Mouse (Mus musculus): Measurements from ENCODE around the gene Svop.

Gene Svop

DNA sequence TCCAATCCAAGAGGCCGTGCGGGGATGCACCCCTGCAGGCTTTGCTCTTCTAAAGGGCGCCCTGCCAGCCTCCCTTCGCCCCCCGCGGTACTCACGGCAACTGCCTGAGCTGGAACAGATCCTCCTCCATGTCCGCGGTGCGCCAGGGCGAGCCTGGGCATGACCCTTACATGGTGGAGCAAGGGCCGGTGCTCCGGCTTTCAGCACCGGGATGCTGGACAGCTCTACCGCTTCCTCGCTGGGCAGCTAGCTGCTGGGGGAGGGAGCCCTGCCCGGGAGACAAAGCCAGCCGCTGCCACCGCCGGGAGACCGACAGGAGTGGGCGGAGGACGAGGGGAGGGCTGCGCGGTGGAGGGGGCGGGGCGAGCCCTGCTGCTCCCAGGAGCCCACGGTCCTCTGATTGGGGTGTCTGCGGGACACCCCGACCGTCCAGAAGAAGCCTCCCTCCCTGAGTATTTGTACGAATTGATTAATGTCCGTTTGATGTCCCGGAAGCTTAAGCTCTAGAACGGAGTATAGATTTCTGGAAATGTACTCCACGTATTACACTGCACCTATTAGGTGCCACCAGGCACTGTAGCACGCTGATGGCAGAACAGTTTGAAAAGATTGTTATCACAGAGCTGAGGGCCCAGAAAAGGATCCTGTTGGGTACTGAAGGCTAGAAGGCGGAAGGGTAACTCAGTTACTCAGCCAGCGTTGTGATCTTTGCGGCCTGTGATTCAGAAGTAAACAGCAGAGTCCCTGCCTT lies at the start of gene Svop:
Gene Svop (minus strand): TSS at position 514 of the 751 bp plus-strand sequence.
- DNase-seq (ENCODE audit: low spot score in 2 of 2) = peak; percentile 64 to 71

DNA sequence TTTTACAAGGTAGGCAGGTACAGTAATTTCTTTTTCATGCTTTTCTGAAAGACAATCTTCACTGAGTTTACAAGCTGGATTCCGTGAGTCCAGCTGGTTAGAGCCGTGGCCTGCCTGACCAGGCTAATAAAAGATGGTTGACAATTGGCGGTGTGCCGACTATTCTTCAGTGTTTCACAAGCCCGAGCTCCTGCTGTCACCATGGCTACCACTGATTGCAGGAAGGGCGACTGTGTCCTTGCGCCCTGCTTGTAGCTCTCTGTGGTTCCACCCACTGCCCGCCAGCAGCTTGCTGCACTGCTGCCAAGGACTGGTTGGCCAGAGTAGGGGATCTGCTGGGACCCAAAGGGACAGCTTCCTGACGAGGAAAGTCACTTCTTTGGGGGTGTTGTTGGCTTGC lies 47.8 kb upstream of the Svop start:
- peak; percentile 65 to 77 for DNase-seq (ENCODE audit: low spot score in 2 of 2)

DNA sequence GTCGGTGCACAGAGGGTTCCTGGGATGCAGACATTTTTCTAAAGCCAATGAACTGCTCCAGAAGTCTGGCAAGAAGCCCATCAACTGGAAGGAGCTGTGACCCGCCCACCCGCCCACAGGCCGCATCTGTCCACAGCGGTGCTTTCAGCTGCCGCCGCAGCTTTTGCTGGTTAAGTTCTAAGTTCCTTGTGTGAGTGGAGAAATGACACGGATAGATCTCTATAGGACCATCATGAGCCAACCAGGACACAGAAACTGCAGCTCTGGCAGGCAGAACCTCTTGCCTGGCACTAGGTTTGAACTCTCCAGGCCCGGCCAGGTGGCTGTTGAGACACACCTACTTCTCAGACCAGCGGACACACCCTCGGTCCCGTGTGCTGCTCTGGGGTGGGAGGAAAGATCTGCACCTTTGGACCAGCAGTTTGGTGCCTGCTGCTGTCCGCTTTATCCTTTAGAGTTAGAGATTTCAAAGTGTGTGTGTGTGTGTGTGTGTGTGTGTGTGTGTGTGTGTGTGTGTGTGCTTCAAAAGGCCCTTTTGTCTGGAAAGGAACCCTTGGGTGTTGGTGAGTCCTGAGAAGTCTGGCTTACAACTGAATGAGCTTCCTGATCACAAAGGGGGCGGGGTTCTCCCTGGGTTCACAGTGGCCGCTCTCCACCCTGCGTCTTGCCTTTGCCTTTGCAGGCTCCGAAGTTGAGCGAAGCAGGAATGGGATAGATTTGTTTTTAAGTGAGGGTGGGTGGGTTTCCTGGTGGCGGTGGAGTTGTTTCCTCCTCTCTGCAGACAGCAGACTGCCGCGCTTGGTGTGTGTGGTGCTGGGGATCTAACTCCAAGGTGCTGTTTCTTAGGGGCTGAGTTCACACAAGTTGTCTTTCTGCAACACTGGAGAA lies 47.2 kb upstream of the Svop start:
- DNase-seq (ENCODE audit: low spot score in 2 of 2) = no peak

DNA sequence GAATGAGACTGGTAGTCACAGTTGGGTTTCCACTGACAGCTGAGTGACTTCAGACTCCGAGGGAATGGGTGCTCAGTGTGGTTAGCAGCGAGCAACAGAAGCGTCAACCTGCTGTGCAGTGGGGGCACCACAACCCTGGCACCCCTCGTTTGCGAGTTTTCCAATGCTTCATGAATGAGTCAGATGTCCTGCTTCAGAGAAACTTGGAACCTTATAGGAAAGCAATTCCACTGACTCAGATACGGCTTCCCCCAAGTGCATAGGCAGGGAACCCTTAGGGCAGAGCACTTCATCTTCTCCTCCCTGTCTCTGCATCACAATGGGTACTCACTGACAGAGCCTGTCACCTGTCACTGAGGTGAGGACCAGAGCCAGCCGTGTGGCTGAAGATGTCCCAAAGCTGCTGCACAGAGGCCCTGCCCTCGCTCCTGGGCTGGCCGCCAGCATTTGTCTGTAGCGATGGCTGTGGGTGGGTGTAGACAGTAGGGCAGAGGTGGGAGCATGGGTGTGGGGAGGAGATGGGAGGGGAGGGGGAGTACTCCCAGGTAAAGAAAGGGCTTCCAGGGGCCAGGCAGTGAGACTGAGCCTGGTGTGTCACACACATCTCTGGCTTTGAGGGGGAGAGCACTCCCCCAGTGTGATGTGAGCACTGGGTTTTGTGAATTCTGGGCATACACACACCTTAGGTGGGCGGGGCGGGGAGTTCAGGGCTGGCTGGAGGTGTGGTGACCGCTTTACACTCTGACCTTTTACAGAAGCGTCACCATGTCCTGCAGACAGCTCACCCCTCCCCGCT lies 46.3 kb upstream of the Svop start:
- DNase-seq (ENCODE audit: low spot score in 2 of 2) = no peak

DNA sequence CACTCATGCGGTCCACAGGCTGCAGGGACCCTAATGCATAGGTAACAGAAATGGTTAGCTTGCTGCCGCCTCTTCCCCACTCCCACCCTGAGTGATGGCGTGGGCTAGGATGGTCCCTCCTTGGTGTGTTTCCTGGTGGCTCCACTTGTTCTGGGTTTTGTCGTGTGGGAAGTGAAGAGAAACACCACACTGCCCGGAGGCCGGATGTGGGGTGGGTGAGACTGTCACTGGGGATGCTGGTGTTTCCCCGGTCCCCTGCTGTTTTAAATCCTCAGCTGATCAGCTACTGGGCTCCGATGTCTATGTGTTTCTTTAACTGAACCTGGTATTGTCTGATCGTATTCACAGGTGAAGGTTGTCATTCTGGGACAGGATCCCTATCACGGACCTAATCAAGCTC lies 44.1 kb upstream of the Svop start:
- no peak for DNase-seq (ENCODE audit: low spot score in 2 of 2)

DNA sequence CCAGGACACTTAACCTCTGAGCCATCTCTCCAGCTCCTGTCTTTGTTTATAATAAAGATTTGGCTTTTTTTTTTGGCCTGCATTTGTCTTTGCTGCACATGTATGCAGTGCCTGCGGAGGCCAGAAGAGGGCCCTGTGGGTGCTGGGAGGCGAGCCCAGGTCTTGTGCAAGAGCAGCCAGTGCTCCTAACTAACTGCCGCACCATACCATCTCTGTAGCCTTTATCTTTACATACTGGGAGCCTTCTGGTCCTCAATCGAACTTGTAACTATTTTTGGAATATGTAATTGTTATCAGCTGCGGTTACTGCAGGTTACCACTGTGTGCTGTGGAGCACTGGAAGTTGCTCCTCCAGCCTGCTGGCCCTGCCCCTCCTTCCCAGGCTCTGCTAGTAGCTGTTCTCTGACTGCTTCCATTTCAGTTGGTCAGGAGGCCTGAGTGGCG lies 42.7 kb upstream of the Svop start:
- no peak for DNase-seq (ENCODE audit: low spot score in 2 of 2)

DNA sequence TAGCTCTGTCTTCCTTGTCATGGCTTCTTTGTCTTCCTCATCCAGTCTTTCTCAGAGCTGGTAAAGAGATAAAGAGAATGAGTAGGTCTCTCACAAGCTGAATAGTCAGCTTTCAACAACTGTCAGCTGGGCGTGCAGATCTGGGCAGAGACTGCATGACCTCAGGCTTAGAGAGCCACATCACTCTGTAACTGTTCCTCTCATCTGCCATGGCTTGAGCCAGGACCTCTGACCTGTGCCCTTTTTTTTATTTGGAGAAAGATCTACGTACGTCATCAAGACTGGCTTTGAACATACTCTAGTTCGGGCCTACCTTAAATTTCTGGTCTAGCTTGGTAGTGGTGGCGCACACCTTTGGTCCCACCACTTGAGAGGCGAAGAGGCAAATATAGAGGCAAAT lies 41.5 kb upstream of the Svop start:
- no peak for DNase-seq (ENCODE audit: low spot score in 2 of 2)

DNA sequence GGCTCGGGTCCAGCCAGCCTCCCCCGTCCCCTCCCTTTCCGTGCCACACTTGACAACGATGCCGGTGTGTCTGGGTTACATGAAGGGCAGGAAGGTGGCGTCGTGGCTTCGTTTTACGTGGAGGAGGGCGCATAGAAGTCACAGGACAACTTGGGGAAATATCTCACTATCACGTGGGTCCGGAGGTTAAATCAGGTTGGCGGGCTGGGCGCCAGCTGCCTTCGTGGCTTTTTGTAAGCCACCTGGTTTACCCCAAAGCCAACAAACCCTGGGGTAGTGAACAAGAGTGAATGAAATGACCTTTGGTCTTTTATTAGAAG lies 40.1 kb upstream of the Svop start:
- DNase-seq (ENCODE audit: low spot score in 2 of 2) = peak in 1 of 2 experiments; percentile 49

DNA sequence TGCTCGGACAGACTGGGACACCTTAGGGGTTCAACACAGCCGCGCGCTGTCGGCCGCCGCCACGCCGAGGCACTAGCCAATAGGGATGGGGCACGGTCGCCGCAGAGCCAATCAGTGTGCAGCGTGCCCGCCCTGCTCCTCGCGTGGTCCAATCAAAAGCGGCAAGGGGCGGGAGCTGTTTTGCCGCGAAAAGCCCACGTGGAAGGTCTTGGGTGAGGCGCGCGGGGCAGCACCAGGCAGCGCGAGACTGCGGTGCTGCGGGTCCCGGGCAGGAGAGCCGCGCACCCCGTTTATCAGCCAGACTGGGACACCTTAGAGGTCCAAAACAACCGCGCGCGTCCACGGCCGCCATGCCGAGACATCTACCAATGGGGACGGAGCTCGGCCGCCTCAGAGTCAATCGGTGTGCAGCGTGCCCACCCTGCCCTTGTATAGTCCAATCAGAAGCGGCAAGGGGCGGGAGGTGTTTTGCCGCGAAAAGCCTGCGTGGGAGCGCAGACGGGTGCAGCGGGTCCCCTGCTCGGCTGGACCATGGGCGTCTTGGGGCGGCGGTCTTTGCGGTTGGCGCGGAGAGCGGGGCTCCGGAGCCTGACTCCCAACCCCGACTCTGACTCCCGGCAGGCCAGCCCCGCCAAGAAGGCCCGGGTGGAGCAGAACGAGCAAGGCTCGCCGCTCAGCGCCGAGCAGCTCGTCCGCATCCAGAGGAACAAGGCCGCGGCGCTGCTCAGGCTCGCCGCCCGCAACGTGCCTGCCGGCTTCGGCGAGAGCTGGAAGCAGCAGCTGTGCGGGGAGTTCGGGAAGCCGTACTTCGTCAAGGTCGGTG lies 39.5 kb upstream of the Svop start:
- peak; percentile 85 to 94 for DNase-seq (ENCODE audit: low spot score in 2 of 2)

DNA sequence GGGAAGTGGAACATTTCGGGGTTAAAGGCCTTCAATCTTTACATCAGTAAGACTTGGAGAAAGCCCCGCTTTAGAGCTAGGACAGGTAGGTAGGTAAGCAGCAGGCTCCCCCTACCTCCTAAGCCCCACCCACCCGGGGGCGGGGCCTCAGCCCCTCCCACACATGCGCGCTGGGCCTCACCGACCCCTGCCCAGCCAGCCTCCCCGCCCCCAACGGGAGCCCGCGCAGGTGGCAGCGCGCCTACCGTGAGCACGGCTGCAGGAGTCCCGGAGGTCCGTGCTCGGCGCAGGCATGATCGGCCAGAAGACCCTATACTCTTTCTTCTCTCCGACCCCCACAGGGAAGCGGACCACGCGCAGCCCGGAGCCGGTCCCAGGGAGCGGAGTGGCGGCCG lies 38.8 kb upstream of the Svop start, which contains the start of gene Ung:
Gene Ung (plus strand): TSS at position 176 of the 395 bp plus-strand sequence.
- peak in 1 of 2 experiments; percentile 23 for DNase-seq (ENCODE audit: low spot score in 2 of 2)

DNA sequence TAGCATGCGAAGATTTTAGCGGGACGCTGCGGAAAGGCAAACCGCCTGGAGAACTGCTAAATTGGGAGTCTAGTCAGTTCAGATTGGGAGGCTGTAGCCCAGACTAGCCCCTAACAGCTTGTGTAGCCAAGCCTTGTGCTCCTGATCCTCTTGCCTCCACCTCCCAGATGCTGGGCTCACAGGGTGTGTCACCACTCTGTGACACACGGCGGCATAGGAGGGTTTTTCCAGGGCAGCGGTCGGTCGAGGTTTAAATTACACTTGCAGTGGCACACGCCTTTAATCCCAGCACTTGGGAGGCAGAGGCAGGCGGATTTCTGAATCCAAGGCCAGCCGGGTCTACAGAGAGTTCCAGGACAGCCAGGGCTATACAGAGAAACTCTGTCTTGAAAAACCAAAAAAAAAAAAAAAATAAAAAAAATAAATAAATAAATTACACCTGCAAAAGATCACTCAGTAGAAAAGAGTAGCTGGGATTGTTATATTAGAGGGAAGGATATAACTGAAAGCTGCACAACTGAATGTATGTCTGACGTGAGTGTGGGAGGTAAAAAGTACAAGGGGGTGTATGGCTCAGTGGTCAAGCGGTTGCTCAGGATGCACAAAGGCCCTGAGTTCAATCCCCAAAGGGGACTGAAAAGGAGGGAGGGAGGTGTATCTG lies 38.3 kb upstream of the Svop start:
- no peak for DNase-seq (ENCODE audit: low spot score in 2 of 2)

DNA sequence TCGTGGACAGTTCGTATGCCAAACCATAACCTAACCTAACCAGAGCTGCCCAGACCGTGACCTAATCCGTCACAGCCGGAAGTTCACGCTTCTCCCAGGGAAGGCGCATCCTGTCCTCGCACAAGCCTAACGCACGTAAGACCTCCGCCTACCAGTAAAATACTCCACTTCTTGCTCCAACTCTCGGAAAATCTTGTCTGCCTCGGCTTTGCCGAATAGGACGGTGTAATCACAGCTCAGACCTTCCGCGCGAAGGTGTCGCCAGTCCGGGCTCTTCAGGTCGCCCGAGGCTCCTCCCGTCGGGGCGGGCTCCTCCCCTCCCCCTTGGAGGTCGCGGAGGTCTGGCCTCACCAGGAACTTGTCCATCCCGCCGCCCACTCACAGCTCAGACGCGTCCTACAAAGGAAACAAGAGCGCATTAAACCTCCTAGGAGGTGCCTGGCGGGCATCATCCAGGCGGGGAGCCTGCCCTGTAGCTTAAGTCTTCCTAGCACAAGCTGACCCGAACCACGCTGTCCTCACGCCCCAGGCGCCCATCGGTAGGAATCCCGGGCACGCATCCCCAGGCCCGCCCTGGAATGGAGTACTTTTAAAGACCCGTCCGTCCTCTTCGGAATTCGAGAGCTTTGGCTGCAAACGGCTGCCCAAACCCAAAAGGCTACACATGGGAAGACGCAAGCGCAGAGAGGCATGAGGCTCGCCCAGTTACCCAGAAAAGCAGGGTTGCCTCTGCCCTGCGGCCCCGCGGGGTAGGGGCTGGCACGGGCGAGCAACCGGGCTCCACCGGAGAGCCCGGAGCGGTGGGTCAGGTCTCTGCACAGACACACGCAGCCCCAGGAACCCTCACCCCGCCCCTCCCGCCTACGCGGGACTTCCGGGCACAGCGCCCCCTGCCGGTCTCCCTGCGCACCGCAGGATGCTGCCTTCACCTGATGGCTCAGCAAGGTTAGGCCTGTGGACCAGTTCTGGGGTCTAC lies 36.3 kb upstream of the Svop start, which contains the start of gene Alkbh2:
Gene Alkbh2 (minus strand): TSS at position 845 of the 976 bp plus-strand sequence.
- peak; percentile 54 to 69 for DNase-seq (ENCODE audit: low spot score in 2 of 2)

DNA sequence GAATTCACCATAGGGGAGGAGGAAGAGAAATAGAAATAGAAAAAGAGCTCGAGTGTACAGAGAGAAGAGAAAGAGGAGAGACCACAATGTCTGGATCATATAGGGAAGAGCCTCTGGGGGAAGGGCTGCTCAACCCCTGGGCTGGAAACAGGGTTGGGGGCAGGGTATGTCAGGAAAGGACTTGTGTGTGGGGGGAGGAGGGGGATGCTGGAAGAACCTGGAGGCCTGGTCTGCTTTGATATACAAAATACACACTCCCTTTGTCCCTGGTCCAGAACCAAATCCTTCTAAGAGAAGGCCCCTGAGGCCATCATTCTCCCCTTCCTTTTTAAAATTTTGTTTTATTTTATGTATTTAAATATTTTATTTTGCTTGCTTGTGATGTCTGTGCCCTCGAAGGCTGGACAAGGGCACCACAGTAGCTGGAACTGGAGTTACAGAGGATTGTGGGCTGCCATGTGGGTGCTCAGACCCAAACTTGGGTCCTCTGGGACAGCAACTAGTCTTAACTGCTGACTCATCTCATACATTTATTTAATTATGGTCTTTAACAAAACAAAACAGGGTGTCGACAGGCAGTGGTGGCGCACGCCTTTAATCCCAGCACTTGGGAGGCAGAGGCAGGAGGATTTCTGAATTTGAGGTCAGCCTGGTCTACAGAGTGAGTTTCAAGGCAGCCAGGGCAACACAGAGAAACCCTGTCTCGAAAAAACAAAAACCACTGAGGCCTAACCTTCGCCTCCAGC lies 35.3 kb upstream of the Svop start:
- no peak for DNase-seq (ENCODE audit: low spot score in 2 of 2)

DNA sequence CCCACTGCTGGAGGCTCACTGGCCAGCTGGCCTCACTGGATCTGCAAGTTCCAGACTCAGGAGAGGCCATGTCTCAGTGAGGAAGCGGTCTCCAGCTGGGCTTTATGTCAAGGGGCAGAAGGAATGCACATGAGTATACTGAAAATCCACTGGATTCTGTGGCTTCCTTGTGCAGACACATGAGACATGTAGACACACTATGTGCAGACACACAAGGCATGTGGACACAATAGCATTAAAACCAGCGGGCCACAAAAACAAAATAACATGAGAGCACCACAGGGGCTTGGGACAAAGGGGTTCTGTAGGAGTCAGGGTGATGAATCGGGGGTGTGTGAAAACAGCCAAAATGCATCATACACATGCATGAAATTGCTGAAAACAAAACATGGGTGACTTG lies 34.6 kb upstream of the Svop start:
- no peak for DNase-seq (ENCODE audit: low spot score in 2 of 2)

DNA sequence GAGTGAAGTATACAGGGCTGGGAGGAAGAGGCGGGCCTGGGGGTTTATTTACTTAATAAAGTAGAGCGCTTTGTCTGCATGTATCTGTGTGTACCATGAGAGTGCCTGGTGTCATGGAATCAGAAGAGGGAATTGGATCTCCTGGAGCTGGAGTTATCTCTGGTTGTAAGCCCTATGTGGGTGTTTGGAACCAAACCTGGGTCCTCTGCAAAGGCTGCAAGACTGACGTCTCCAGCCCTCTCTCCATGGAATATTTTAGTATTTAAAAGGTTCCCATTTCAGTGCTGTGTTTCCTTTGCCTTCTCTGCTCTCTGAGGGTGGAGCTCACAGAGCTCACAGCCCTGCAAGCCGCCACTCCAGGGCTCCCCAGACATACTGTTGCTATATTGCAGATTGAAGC lies 28.4 kb upstream of the Svop start:
- no peak for DNase-seq (ENCODE audit: low spot score in 2 of 2)

DNA sequence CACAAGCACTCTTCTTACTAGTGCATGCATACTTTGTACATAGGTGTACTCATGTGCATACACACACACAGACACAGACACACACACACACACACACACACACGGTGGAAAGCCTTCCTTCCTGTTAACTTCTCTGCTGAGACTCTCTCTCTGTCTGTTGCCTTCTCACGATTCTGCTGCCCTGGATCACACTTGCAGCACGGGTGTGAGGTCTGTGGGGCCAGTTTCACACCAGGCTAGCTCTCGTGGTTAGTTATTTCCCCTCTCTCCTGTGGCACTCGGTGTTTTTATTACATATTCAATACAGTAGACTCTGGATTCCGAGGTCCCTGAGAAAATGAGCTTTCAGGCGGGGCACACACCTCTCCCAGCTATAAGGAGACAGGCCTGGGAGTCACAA lies 25.2 kb upstream of the Svop start:
- no peak for DNase-seq (ENCODE audit: low spot score in 2 of 2)

DNA sequence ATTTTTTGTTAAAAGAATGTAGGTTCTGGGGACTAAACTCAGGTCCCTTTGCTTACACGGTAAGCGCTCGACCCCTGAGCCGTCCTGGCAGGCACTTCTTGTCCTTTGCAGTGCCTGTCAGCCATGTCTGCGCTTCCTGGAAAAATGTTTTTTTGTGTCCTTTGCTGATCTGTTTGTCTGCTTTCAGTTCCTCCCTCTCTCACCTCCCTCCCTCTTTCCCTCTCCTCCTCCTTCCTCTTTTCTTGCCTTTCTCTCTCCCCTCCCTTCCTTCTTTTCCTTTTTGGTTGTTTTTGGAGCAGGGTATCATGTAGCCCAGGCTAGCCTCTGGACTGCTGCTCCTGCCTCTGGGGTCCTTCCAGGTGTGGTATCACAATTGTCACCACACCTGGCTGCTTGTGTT lies 23.7 kb upstream of the Svop start:
- no peak for DNase-seq (ENCODE audit: low spot score in 2 of 2)

DNA sequence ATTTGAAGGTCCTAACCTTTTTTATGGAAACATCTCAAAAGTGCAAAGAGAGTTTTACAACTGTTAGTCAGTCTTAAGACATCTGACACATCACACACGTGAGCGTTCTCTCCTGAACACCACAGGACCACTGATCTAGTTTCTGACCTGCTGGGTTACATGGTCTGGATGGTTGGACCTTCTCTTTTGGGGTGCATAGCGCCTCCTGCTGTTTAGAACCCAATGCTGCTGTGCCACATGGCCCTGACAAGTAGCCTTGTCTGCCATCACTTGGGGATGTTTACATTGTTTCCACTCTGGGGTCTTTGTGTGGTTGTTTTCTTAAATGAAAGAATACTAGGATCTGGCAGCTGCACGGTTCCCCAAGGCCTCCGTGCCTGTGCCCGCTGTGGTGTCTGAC lies 22.0 kb upstream of the Svop start:
- DNase-seq (ENCODE audit: low spot score in 2 of 2) = no peak
